Mouse (Mus musculus) olfactory bulb, adult 2 months (tissue): ENCODE results near the gene Atg101.

Experiments used
- CTCF ChIP-seq: fragments of 200-500 bp; IDR thresholded peaks from 2 replicates; pipeline ENCODE4 v1.5.1; 2012; ENCODE audit warnings: low read depth, mild to moderate bottlenecking, low read length, moderate library complexity; ENCODE audit not compliant: insufficient read depth
- POLR2A ChIP-seq: fragments of 200-500 bp; IDR thresholded peaks from 2 replicates; pipeline ENCODE4 v1.6.1; 2012; ENCODE audit warnings: mild to moderate bottlenecking, low read depth, low read length, moderate library complexity; ENCODE audit not compliant: insufficient read depth

DNA sequence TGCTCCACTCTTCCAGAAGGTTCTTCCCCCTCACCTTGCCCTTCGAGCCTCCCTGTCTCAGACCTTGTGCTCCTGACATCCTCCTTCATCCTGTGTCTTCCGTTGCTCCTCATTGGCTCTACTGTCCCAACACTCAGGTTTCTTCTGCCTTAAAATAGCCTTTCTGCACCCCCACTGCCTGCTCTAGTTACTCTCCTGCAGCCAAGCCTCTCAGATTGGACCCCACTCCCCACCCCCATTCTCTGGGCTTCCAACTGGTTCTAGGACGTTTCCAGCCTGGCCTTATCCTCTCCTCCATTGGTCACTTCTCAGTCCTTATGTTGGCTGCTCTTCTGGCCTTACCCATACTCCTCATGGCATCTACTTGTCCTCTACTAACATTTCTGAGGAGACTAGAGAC lies 18.1 kb downstream of the Atg101 start:
- no peak for TF ChIP-seq POLR2A
- TF ChIP-seq CTCF, result no peak
